Mouse (Mus musculus) thymus, postnatal 4 days (tissue): ENCODE data around the gene Olfr1394.
"Not testable (repeated sequence)": the region's sequence is repeated elsewhere in the genome, so short reads cannot be mapped to it uniquely, and the experiment has no call there.

Experiments used
- DNase-seq: peaks from one replicate; pipeline ENCODE4 v3.0.0; 2021

Olfr1394 gene

DNA sequence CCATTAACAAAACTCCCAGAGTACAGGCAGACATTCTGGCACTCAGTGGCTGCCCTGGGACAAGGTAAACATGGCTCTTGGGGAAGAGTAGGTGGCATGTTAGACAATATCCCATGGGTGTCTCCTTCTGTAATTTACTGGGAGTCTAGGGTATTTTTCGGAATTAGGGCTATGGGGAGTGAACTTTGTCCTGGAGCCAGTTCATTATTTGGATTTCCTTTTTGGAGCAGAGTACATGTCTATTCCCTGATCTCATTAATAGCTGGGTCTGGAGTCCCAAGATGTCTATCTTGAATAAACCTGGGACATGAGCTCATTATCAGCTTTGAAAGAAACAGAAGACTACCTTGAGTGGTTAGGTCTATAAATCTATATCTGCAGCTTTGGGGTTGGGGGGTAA is at the start of gene Olfr1394:
Olfr1394 (plus strand) TSS at position 301 of the 400 bp plus-strand sequence.
- DNase-seq, result no peak

GRCm38 (mm10) chr11:49105752-49106151 is 48.4 kb upstream of the Olfr1394 start:
- no peak for DNase-seq

- DNase-seq, result no peak
These were observed 46.3 kb upstream of the Olfr1394 start for GRCm38 (mm10) chr11:49107650-49108537.

DNA sequence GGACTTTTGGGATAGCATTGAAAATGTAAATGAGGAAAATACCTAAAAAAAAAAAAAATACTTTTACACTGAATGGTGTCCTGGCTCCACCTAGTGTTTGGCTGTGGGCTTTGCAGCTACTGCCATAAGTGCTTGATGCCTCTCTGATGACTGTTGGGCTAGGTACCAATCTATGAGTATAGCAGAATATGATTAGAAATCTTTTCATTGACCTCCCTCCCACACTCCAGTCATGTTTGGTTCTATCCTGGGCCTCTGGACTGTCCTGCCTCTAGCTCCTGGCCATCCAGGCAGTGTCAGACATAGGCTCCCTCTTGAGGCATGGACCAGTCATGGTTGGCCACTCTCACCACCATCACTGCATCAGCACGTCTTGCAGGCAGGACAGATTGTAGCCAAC is 45.3 kb upstream of the Olfr1394 start:
- peak; percentile 76 for DNase-seq

DNA sequence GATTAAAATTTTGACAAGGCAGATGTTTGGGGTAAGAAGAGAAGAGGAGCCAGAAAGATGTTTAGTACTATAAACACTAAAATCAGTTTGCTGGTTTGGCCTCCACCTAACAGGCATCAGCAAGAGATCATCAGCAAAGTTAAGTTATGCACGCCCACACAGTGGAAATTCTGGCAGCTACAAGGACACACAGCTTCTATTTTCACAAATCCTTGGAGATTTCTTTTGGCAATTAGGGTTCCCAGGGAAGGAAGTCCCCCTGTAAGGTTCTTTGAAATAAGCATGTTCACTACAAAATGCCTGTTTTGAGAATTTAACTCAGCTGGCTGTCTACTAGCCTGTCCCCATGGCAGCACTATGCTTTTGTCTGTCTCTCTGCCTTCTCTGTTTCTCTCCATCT is 43.2 kb upstream of the Olfr1394 start:
- no peak for DNase-seq

GRCm38 (mm10) chr11:49112624-49113219 is 41.5 kb upstream of the Olfr1394 start:
- DNase-seq, result no peak

DNA sequence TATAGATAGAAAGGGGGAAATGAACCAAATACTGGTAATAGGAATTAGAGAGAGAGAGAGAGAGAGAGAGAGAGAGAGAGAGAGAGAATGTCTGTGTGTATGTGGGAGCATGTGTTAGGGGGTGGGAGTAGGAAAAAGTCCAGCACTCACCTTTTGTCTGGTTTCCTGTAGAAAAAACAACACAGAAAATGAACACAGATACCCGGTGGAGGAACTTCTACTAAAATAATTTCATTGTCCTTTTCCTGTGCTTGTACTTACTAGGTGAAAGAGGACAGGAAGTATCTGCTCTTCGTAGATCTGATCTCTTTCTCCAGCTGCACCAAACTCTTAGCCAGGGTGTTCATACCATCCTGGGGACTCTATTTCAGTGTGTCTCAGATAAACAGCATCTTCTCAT is 40.0 kb upstream of the Olfr1394 start:
- no peak for DNase-seq

- DNase-seq, result no peak
These were observed 39.4 kb upstream of the Olfr1394 start, which contains the start of gene Olfr1396 for GRCm38 (mm10) chr11:49114774-49115173. TSS of gene Olfr1396 (minus strand) at chr11:49114874.

DNA sequence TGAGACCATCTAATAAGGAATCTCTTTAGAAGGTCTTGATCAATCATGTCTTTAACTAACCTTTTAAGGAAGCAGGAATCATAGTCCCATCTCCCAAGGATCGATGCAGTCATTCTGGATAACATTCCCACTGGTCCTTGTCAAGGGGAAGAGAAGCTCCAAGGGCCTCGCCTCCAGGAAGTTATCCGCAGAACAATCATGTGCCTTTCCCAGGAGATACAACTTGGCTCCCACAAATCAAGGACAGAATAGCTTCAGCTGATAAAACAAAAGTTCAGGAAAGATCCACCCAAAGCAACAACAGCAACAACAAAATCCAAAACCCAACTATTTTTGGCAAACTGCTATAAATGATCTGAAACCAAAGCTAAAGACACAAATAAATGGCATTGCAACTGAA is 34.5 kb upstream of the Olfr1394 start:
- DNase-seq, result no peak

- no peak for DNase-seq
These were observed 30.0 kb upstream of the Olfr1394 start for GRCm38 (mm10) chr11:49124169-49124568.

DNA sequence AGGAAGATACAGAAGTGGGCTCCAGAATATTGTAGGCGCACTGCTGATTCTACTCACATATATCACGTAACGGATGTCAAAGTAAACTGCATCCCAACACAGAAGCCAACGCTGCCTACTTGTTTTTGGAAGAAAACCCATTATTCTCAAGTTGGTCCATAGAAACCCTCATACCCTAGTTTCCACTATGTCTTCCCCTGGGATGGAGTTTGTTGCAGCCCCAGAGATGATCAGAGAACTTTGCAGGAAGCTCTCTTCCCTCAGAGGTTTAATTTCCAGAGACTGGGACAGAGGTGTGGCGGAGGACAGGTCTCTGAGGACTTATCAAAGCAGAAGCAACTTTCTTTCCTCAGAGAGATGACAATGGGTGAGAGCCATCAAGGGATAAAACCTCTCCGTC is 12.2 kb upstream of the Olfr1394 start, which contains the start of gene Olfr1395:
Olfr1395 (plus strand) TSS at position 301 of the 400 bp plus-strand sequence.
- DNase-seq, result no peak

DNA sequence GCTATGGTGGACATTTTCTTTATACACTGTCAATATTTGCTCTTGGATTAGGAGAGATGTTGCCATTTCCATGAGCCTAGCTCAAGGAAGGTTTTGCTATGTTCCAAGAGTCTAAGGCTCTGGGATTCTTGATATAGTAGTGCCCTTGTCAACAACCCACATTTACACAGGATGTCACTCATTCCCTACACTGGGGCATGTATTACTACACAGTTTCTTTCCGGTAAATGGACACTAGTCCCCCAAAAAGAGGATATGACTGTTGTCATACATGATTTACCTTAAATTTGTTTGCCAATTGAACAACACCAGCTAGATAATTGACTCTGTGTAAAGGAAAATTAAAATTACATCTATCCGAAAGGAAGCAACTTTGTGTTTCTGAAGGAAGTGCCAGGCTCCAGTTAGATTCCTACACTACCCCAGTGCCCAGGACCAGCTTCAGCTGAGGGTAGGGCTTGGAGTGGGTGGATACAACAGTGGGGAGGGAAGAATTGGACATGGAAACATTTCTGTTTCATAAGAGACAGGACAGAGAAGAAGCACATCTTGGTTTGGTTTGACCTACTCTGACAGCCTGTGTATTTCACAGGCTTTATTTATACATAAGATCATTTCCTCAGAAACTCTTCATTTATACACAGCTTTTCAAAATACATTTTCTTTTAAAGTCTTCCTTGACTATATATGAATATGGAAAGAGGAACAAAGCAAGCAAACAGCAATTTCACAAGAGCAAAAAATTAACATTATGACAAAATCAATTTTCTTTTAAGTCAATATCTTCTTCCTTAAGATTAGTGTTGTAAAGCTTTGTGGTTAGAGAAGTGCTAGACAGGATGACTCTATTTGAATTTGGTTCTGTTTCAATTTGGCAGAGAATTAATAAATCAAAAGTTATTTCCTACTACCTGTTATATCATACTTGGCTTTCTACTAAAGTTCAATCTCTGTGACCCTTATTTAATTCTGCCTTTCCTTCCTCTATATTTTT is 2.9 kb downstream of the Olfr1394 start:
- DNase-seq, result no peak

GRCm38 (mm10) chr11:49168839-49169611 is 14.8 kb downstream of the Olfr1394 start:
- DNase-seq, result peak; percentile 42

- DNase-seq, result no peak
These were observed 16.4 kb downstream of the Olfr1394 start for GRCm38 (mm10) chr11:49170576-49170975.

- peak; percentile 21 for DNase-seq
These were observed 21.2 kb downstream of the Olfr1394 start for GRCm38 (mm10) chr11:49175345-49175744.

GRCm38 (mm10) chr11:49176047-49176779 is 22.0 kb downstream of the Olfr1394 start:
- not testable (repeated sequence) for DNase-seq

- DNase-seq, result no peak
These were observed 29.0 kb downstream of the Olfr1394 start for GRCm38 (mm10) chr11:49183172-49183571.

DNA sequence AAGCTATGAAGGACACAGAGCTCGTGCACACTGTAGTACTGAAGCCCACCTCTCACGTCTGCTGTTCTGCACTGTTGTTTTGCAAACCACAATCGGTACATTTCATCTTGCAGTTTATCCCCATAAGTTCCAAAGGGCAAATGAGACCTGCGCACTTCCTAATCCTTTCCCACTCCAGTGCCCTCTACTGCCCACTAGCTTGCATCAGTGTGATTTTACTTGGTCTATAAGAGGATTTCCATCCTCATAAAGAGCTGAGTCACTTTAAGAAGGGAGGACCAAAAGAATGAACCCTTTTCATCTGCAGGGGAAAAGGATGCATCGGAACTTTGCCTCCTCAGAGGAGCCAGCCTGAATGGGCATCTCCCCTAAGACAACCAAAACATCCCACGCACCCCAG is 32.3 kb downstream of the Olfr1394 start:
- no peak for DNase-seq

GRCm38 (mm10) chr11:49186955-49187488 is 32.8 kb downstream of the Olfr1394 start, which contains the start of gene Btnl9:
TSS of gene Btnl9 (minus strand) at chr11:49187159.
- no peak for DNase-seq

DNA sequence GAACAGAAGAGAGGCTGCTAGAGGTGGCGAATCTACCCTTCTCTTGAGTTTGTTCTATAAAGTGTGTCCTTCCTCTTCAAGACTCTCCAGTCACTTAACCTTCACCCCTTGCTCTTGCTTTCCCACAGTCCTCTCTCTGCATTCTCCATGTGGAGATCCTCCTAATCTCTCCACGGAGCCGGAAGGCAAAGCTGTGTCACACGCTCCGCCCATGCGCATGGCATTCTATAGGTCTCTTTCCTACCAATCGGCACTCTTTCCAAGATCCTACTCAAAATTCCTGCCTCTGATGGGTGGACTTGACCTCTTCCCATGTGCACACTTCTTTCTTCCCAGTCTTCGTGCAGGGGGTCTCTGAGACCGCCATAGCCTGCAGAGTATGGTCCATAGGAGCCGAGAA is 33.5 kb downstream of the Olfr1394 start:
- no peak for DNase-seq

DNA sequence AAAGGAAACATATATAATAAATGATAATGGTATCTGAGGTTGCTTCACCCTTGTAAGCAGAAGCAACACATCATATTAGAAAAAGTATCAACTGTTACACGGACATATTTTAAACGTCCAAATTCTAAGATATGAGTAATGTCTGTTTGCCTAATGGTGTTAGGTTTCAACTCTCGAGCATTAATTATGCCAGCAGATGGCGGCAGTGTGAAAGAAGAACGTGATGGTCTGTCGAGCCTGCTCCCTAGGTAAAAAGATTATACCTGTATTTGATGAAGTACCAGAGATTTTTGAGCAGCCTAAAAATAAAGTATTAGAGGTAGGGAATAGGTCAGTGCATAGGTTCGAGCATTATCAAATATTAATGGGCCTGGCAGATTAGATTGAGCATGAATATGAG is 35.6 kb downstream of the Olfr1394 start:
- DNase-seq, result peak; percentile 86
